Mouse (Mus musculus): Measurements from ENCODE around the gene Zswim3. TPM values are rescaled to one million over a fixed set of nuclear protein-coding genes. Genes with fewer than 3 reads are reported as not detected.
A peak's percentile ranks its signal among the peaks of the same experiment; 100 is the strongest.

The Zswim3 gene
- 8.5 and 8.6 TPM in 2 replicates for polyA plus RNA-seq (2016; fragmentation: Nextera tagmentation; extraction: Ambion mirVana)

DNA sequence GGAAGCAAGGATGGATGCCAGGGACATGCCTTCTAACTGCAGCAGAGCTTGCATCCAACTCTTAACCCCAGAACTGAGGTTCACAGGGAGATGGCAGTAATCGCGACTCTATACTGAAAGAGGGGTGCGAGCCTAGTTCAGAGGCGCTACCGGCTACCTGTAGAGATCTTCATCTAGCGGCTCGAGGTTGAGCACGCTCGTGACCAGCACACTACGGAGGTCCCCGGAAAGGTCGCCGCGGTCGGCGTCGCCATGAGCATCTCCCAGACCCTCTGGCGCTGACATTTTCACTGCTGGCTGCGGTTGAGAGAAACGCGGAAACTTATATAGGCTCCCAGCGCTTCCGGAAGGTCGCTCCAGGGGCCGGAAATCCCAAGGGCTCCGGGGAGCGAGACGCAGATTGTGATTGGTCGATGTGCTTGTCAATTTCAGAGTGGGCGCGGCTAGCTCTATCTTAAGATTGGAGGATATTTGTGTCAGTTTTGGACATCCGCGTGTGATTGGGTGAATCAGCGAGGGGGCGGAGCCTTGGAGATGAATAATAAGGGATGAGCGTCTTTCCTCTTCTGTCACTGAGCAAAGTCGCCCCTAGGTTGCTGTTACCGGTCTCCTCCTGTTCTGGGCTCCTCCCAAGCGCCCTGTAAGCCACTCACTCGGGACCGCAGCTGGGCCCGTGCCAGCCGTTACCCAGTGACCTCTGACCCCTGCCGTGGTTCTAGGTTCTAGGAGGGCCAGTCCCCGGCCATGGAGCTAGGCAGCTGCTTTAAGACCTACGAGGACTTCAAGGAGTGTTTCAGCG lies at the start of gene Zswim3, which contains the start of gene Acot8:
Gene Zswim3, plus strand, starts transcription at position 566 of the 799 bp plus-strand sequence.
Gene Acot8, minus strand, starts transcription at position 350 of the 799 bp plus-strand sequence.
- H3K27ac ChIP-seq (replicated peaks) = peak within 1 kb of the TSS; percentile 93
- H3K4me3 ChIP-seq = peak within 1 kb of the TSS; percentile 90
- no peaks in the 10 kb centered on the region for H3K27me3 ChIP-seq (replicated peaks; ENCODE audit: low read depth, poor library complexity, severe bottlenecking)
- peak; percentile 95 for DNase-seq (ENCODE audit: low spot score)
- H3K36me3 ChIP-seq (replicated peaks) = peaks cover 46% of the 10 kb centered on the region
- H3K9me3 ChIP-seq = no peaks in the 10 kb centered on the region
- H3K4me1 ChIP-seq = peaks cover 24% of the 10 kb centered on the region
- under 1% methylated on average over 47 of the region's 47 CpGs for WGBS

DNA sequence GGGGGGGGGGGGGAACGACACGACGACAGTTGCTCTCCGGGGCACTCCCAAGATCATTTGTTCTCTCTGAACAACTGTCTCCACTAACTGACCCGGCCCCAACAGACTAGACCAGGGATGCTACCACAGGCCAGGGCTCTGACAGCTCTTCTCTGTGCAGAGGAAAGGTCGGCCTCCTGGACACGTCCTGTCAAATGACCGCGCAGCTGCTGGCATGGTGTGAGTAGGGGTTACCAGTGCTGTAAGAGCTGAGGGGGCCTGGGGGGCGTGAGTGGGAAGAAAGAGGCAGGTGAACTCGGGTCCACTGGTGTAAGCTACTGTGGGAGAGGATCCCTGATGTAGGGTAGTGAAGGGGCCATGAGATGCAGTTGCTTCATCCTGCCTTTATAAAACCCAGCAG lies 47.1 kb upstream of the Zswim3 start:
- no peaks in the 10 kb centered on the region for H3K9me3 ChIP-seq
- WGBS = 95% methylated on average over 11 of the region's 11 CpGs

DNA sequence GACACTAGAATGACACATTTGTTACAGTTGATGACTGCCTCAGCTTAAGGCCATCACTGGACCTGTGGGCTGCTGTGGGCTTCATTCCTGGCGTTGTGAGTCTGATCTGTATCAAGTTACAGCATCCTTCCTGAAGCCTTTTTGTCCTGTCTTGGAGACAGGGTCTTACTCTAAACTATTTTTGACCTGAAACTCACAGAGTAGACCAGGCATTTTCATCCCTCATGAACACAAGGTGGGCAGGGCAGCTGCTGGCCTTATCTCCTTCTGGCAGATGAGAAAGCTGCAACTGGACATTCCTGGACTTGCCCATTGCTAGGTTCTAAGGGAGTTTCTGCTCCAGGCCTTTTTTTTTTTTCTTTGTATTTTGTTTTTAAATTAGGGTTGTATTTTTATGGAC lies 46.2 kb upstream of the Zswim3 start:
- Histone ChIP-seq H3K27ac (replicated peaks) (no peak overlapping the region), H3K9me3 (no peaks in the 10 kb centered on the region), H3K4me1 (no peaks in the 10 kb centered on the region), H3K36me3 (replicated peaks) (peaks cover 100% of the 10 kb centered on the region), H3K4me3 (no peak overlapping the region), H3K27me3 (replicated peaks; ENCODE audit: low read depth, poor library complexity, severe bottlenecking) (no peaks in the 10 kb centered on the region)
- WGBS = 54% methylated on average over 1 of the region's 1 CpGs
- no peak for DNase-seq (ENCODE audit: low spot score)

More for the DNA sequence above, 47.1 kb upstream of the Zswim3 start:
- Histone ChIP-seq H3K36me3 (replicated peaks) (peaks cover 100% of the 10 kb centered on the region), H3K27me3 (replicated peaks; ENCODE audit: low read depth, poor library complexity, severe bottlenecking) (no peaks in the 10 kb centered on the region), H3K4me3 (no peak overlapping the region), H3K27ac (replicated peaks) (no peak overlapping the region), H3K4me1 (no peaks in the 10 kb centered on the region)
- no peak for DNase-seq (ENCODE audit: low spot score)

DNA sequence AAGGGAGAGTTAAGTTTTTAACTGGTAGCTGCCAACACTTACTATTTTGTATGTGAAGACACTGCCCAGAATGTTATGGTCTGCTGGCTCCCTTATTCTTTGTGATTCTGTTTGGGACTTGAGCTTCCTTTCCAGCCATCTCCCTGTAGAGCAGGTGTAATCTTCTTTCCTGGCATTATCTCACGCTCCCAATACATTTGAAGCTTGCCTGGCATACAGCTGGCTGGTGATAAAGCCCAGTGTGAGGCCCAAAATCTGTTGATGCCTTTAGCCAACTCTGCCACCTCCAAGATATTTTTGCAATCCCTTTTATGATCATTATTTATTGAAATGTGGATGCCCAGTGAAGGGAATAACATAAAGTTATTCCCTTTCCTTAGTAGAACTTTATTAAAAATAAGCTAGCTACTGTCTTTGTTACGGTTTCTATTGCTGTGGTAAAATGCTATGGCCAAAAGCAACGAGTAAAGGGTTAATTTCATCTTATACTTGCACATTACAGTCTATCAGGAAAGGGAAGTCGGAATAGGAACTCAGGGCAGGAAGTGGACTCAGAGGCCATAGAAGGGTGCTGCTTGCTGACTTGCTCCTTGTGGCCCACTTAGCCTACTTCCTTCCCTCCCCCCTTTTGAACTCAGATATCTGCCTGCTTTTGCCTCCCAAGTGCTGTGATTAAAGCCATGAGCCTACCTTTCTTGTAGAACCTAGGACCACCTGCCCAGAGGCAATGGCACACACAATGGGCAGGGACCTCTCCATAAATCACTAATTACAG lies 44.7 kb upstream of the Zswim3 start:
- Histone ChIP-seq H3K27me3 (replicated peaks; ENCODE audit: low read depth, poor library complexity, severe bottlenecking) (no peaks in the 10 kb centered on the region), H3K9me3 (no peaks in the 10 kb centered on the region), H3K27ac (replicated peaks) (no peak overlapping the region), H3K36me3 (replicated peaks) (peaks cover 94% of the 10 kb centered on the region), H3K4me1 (no peaks in the 10 kb centered on the region), H3K4me3 (no peak overlapping the region)
- DNase-seq (ENCODE audit: low spot score) = no peak
- WGBS = 86% methylated on average over 4 of the region's 4 CpGs

DNA sequence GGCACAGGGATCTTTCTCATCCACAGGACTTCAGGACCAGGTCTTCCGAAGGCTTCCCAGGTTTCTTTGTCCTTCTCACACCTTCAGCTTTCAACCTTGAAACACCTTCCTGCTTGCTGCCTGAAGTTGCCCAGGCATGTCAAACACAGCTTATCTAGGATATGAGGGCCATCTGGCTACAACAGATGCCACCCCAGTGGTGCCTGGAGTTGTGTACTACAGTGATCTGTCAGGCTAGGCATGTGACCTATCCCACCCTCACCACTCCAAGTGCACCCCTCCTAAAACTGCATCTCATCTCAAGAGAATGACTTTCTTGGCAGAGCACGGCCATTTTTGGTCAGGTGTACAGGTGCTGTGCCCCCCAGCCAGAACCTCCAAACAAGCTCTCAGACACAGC lies 43.4 kb upstream of the Zswim3 start:
- Histone ChIP-seq H3K27ac (replicated peaks) (no peak overlapping the region), H3K4me1 (no peaks in the 10 kb centered on the region), H3K9me3 (no peaks in the 10 kb centered on the region), H3K27me3 (replicated peaks; ENCODE audit: low read depth, poor library complexity, severe bottlenecking) (no peaks in the 10 kb centered on the region), H3K4me3 (no peak overlapping the region), H3K36me3 (replicated peaks) (peaks cover 94% of the 10 kb centered on the region)
- WGBS = 84% methylated on average over 2 of the region's 2 CpGs
- DNase-seq (ENCODE audit: low spot score) = no peak

DNA sequence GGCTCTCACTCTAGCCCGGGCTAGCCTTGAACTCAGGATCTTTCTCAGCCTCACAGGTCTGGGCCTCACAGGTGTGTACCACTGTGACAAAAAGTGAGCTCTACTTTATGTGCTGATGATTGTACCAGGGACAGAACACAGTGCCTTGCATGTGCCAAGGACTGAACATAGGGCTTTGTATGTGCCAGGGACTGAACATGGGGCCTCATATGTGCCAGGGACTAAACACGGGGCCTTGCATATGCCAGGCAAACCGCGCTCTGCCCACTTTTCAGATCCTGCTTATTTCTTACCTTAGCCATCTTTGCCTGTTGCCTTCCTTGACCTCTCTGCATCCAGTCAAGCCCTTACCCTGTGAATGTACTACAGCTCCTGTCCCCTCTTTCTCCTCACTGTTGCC lies 42.9 kb upstream of the Zswim3 start:
- Histone ChIP-seq H3K9me3 (no peaks in the 10 kb centered on the region), H3K27ac (replicated peaks) (no peak overlapping the region), H3K4me3 (no peak overlapping the region), H3K27me3 (replicated peaks; ENCODE audit: low read depth, poor library complexity, severe bottlenecking) (no peaks in the 10 kb centered on the region), H3K36me3 (replicated peaks) (peaks cover 94% of the 10 kb centered on the region), H3K4me1 (no peaks in the 10 kb centered on the region)
- 96% methylated on average over 4 of the region's 4 CpGs for WGBS
- no peak for DNase-seq (ENCODE audit: low spot score)

DNA sequence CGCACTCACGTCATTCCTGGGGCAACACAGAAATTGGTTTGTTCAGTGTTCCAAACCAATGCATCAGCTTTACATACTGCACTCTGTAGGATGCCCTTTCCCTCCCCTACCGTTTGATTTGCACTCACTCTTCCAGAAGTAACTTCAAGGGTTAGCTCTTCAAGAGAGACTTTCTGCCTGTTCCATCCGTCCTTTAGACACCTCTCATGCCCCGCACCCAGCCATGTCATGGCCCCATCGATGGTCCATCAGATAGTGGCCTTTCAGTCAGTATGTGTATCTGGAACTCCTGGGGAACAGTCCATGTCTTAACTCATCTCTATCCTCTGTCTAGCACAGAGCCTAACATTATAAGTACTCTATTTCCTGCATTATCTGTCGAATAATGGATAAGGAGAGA lies 42.3 kb upstream of the Zswim3 start:
- H3K4me1 ChIP-seq = no peaks in the 10 kb centered on the region
- no peak overlapping the region for H3K4me3 ChIP-seq
- no peaks in the 10 kb centered on the region for H3K9me3 ChIP-seq
- H3K36me3 ChIP-seq (replicated peaks) = peaks cover 94% of the 10 kb centered on the region
- H3K27ac ChIP-seq (replicated peaks) = no peak overlapping the region
- H3K27me3 ChIP-seq (replicated peaks; ENCODE audit: low read depth, poor library complexity, severe bottlenecking) = no peaks in the 10 kb centered on the region
- WGBS = 89% methylated on average over 7 of the region's 7 CpGs
- DNase-seq (ENCODE audit: low spot score) = no peak

DNA sequence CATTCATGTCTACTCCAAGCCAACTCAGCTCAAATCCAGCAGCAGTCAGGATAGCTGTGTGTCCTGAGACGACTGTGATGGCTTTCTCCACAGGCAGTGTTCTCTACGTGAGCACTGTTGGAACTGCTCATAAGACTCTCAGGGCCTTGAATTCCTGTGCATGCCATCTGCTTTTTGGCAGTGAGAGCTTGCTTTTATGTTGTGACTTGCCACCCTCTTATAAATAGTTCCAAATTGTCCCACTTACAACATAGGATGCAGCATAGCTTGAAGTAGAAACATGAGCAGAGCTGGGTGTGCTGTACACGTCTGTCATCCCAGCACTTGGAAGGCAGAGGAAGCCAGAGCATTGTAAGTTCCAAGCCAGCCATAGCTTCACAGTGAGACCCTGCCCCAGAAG lies 39.1 kb upstream of the Zswim3 start:
- Histone ChIP-seq H3K4me1 (peaks cover 7% of the 10 kb centered on the region), H3K36me3 (replicated peaks) (peaks cover 75% of the 10 kb centered on the region), H3K4me3 (no peak overlapping the region), H3K9me3 (no peaks in the 10 kb centered on the region), H3K27ac (replicated peaks) (no peak overlapping the region), H3K27me3 (replicated peaks; ENCODE audit: low read depth, poor library complexity, severe bottlenecking) (no peaks in the 10 kb centered on the region)
- 84% methylated on average over 3 of the region's 3 CpGs for WGBS
- no peak for DNase-seq (ENCODE audit: low spot score)

DNA sequence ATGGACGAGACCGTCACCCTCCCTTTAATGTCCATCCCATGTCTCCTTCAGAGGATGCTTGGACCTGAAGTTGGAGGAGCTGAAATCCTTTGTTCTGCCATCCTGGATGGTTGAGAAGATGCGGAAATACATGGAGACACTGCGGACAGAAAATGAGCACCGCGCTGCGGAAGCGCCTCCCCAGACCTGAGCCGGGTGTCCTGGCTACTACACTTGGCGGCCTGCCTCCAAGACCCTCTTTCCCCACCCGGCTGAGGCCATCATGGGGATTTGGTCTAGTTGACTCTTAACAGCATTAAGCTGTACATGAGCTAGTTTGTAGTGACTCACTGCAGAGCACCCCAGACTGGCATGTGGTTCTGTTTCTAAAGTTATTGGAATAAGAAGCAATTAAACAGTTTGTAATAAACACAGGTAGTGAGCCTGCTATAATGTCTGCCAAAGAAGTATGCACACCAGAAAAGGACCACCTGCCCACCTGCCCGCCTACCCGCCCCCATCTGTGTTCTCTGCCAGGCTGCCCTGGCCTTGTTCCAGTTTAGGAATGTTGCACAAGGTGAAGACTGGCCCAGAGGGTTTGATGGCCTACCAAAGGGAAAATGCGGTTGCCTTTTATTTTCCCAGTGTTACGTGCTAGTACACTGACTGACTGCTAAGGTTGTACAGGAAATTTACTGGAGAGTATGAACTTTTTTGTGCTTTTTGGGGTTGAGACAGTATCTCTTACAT lies 36.9 kb upstream of the Zswim3 start:
- H3K27me3 ChIP-seq (replicated peaks; ENCODE audit: low read depth, poor library complexity, severe bottlenecking) = no peaks in the 10 kb centered on the region
- no peaks in the 10 kb centered on the region for H3K9me3 ChIP-seq
- no peak overlapping the region for H3K4me3 ChIP-seq
- peaks cover 26% of the 10 kb centered on the region for H3K4me1 ChIP-seq
- 95% methylated on average over 15 of the region's 15 CpGs for WGBS
- DNase-seq (ENCODE audit: low spot score) = no peak
- no peak overlapping the region for H3K27ac ChIP-seq (replicated peaks)
- H3K36me3 ChIP-seq (replicated peaks) = peaks cover 75% of the 10 kb centered on the region

DNA sequence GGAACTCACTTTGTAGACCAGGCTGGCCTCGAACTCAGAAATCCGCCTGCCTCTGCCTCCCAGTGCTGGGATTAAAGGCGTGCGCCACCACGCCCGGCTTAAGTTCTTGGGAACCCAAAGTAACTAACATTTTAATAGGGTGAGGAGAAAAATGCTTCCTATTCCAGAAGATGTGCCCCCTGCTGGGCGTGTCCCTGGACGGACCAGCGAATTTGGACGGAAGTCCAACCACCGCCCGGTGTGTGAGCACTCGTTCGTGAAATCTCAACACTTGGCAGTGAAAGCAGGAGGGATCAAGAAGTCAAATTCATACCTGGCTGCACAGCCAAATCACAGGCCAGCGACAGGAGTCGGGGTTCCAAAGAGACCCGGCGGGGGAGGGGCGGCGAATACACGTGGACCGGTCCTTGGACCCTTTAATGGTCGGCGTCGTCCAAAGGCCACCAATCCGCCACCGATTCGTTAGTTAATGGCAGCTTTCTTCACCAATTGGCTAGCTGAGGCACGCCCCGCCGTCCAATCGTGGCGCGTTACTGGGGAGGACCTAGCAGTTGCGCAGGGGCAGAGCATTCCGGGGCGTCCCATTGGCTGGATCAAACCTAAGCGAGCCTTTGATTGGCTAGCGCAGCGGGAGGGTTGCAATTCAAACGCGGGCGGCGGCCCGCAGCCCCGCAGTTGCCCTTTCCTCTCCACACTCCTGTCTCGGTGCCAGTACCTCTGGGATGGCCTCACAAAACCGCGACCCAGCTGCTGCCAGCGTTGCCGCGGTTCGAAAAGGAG lies 35.5 kb upstream of the Zswim3 start, which contains the start of gene Ube2c:
Gene Ube2c, plus strand, starts transcription at position 641 of the 780 bp plus-strand sequence.
- no peaks in the 10 kb centered on the region for H3K27me3 ChIP-seq (replicated peaks; ENCODE audit: low read depth, poor library complexity, severe bottlenecking)
- H3K9me3 ChIP-seq = no peaks in the 10 kb centered on the region
- peaks cover 75% of the 10 kb centered on the region for H3K36me3 ChIP-seq (replicated peaks)
- 3% methylated on average over 53 of the region's 53 CpGs for WGBS
- H3K4me1 ChIP-seq = peaks cover 28% of the 10 kb centered on the region
- H3K4me3 ChIP-seq = peak within 1 kb of the TSS; percentile 96
- H3K27ac ChIP-seq (replicated peaks) = peak within 1 kb of the TSS; percentile 97
- peak; percentile 99 for DNase-seq (ENCODE audit: low spot score)

DNA sequence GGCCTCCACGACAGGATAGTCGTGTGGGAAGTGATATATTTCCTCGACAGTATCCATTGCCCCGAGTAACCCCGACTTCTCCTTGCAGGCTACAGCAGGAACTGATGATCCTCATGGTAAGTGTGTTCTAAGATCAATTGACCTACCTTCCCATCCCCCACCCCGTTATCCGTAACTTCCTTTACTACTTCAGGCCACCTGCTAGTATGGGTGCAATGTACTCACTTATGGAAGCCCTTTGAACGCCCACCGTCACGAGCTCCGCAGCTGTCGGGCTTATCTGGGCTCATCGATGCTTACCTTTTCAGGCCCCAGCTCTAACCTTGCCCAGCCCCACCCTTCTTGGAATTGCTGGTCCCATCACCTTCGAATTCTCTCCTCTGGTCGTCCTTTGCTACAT lies 34.6 kb upstream of the Zswim3 start:
- H3K27me3 ChIP-seq (replicated peaks; ENCODE audit: low read depth, poor library complexity, severe bottlenecking) = no peaks in the 10 kb centered on the region
- H3K4me1 ChIP-seq = peaks cover 28% of the 10 kb centered on the region
- H3K4me3 ChIP-seq = peak overlapping the region; percentile 96
- H3K27ac ChIP-seq (replicated peaks) = peak overlapping the region; percentile 97
- WGBS = 6% methylated on average over 15 of the region's 15 CpGs
- peaks cover 67% of the 10 kb centered on the region for H3K36me3 ChIP-seq (replicated peaks)
- no peaks in the 10 kb centered on the region for H3K9me3 ChIP-seq
- DNase-seq (ENCODE audit: low spot score) = peak; percentile 23

DNA sequence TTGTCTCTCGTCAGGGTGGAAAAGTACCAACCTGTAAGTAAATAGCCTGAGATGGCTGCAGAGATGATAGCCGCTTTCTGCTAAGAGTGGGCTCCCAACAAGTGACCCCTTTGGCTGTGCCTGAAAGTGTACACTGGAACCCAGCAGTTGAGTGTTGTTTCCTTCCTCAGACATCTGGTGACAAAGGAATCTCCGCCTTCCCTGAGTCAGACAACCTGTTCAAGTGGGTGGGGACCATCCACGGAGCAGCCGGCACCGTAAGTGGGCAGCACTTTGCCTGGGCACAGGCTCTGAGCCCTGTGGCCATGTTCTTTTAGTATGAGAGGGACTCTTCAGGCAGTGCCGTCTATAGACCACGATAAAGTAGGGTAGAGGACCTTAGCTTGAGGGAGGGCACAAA lies 33.8 kb upstream of the Zswim3 start:
- WGBS = 86% methylated on average over 8 of the region's 8 CpGs
- H3K36me3 ChIP-seq (replicated peaks) = peaks cover 59% of the 10 kb centered on the region
- H3K4me1 ChIP-seq = peaks cover 28% of the 10 kb centered on the region
- no peaks in the 10 kb centered on the region for H3K9me3 ChIP-seq
- H3K27me3 ChIP-seq (replicated peaks; ENCODE audit: low read depth, poor library complexity, severe bottlenecking) = no peaks in the 10 kb centered on the region
- H3K4me3 ChIP-seq = peak overlapping the region; percentile 96
- H3K27ac ChIP-seq (replicated peaks) = peak overlapping the region; percentile 97
- no peak for DNase-seq (ENCODE audit: low spot score)
